Mouse (Mus musculus): ENCODE measurements at regions not wholly inside any gene's neighbourhood (a gene's known extent, or its start where the extent isn't known, plus 50 kb on each side); places are given as distances from the start of the nearest gene placed in this dataset.
"Not testable (repeated sequence)": the region's sequence is repeated elsewhere in the genome, so short reads cannot be mapped to it uniquely, and the experiment has no call there.

- peak in 1 of 2 experiments; percentile 25 for DNase-seq (ENCODE audit: low spot score in 2 of 2)
Measured at GRCm38 (mm10) chr8:20436956-20437355, 73.9 kb upstream of the Gm15319 start.

GRCm38 (mm10) chr8:20433236-20433635, 70.2 kb upstream of the Gm15319 start:
- DNase-seq (ENCODE audit: low spot score in 2 of 2) = peak in 1 of 2 experiments; percentile 5

- not testable (repeated sequence) for DNase-seq (ENCODE audit: low spot score in 2 of 2)
Measured at GRCm38 (mm10) chr8:20429469-20429868, 66.5 kb upstream of the Gm15319 start.

- not testable (repeated sequence) for DNase-seq (ENCODE audit: low spot score in 2 of 2)
Measured at GRCm38 (mm10) chr8:20424903-20425222, 61.9 kb upstream of the Gm15319 start.

GRCm38 (mm10) chr8:20424104-20424902, 61.3 kb upstream of the Gm15319 start:
- DNase-seq (ENCODE audit: low spot score in 2 of 2) = peak; percentile 99 to 100

GRCm38 (mm10) chr8:20420807-20421206, 57.8 kb upstream of the Gm15319 start:
- DNase-seq (ENCODE audit: low spot score in 2 of 2) = not testable (repeated sequence)
